Mouse (Mus musculus) CD4-positive, CD25-positive, alpha-beta regulatory T cell, adult 4 months (primary cell): ENCODE data around the gene Myom1. TPM values are rescaled to one million over a fixed set of nuclear protein-coding genes. Genes with fewer than 3 reads are reported as not detected.

Experiments
- ATAC-seq: one replicate; pipeline ENCODE4 v1.8.0; 2017
- polyA plus RNA-seq, 2 experiments: library from polyadenylated mRNA; unstranded; fragments of 100-300 nt; shearing (Covaris generic); gene quantifications; one replicate each; pipeline ENCODE4 v1.2.1; 2017

Gene Myom1
- polyA plus RNA-seq, 2 experiments from 2014 or later = 0.28 to 1.6 TPM

DNA sequence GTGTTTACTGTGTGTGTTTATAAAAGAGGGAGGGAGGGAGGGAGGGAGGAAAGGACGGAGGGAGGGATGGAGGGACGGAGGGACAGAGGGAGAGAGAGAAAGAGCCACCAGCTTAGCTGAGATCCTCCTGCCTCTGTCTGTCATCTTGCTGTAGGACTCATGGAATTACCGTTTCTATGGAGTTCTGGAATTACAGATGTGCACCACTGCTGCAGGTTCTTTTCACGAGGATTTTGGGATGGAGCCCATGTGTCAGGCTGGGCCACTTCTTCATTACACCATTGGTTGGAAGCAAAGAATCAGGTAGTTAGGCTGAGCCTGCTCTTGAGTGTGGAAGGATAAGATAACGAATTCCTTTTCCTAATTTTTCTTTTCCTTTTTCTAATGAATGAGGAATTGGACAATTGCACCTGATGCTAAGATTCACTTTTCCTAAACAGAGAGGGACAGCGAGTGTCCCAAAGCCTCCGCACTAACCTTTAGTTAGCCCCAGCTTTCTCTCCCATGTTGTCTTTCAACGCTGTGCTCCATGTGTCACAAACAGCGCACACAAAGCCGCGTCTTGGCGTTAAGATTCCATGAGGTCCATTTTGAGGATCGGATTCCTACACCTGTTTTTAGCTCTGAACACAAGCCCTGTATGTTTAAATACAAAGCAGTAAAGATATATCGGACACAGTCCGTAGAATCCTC lies 16.3 kb downstream of the Myom1 start:
- ATAC-seq = no peak

DNA sequence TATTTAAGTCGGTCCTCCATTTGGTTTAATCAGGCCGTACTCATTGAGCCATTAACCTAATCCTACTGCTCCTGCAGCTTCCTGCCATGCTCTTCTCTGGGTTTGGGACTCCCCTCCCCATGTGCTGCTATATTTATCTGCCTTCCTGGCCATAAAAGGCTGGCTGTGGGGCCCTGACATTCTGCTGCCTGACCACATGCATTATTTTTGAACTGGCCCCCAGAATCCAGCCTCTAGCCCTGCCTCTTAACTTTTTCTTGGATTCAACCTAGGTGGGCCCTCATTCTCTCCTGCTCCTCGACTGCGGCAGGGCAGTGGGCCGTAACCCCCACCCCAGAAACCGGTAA lies 16.8 kb downstream of the Myom1 start:
- ATAC-seq = no peak

DNA sequence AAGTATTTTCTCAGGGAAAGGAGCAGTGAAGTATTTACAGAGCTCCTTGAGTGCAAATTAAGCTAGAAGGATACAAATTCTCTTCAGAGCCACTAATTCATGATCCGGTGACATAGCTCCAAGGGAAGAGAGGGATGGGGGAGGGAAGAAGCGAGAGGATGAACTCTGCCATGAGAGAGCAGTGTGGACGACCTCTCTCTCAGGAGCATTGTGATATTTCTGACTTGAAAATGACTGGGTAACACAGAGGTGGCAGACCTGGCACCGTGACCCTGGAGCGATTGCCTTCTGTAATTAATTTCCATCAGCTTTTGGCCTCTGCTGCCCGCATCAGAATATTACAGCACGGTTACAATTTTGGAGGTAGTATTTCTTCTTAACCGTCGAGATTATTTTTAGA lies 17.4 kb downstream of the Myom1 start:
- ATAC-seq = no peak

DNA sequence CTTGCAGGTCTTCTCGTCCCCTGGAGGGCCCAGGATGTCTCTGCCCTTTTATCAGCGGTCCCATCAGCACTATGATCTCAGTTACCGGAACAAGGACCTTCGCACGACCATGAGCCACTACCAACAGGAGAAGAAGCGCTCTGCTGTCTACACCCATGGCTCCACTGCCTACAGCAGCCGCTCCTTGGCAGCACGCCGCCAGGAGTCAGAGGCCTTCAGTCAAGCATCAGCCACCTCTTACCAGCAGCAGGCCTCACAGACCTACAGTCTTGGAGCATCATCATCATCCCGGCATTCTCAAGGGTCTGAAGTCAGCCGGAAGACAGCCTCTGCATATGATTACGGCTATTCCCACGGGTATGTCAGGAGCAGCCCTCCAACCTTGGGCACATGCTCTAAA lies 20.4 kb downstream of the Myom1 start:
- ATAC-seq = no peak

DNA sequence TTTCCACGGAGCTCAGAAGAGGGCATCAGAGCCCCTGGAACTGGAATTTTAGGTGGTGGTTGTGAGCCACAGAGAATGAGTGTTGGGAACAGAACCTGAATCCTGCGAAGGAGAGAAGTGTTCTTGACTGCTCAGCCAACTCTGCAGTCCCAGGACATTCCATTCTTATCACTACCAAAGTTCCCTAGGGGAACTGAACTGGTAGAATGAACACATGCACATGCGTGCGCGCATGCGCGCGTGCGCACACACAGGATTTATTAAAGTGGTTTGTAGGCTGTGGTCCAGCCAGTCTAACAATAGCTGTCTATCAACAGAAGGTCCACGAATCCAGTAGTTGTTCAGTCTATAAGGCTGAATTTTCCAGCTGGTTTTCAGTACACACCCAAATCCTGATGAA lies 21.6 kb downstream of the Myom1 start:
- no peak for ATAC-seq

DNA sequence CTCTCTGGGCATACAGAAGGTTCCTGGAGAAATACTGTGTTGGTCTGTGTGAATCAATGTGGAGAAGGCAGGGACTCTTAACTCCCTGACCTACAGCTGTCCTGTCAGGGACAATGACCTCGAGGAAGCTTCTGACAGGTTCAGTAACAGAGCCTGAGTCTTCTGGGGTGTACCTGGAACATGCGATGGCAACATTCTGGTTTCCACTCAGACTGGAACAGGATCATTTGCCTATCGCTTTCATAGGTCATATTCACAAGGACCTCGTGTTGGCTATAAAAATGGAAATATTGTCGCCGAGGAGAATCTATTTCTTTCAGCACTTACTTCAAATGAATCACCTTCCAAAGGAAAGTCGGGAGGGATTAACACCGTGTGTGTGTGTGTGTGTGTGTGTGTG lies 23.5 kb downstream of the Myom1 start:
- no peak for ATAC-seq

DNA sequence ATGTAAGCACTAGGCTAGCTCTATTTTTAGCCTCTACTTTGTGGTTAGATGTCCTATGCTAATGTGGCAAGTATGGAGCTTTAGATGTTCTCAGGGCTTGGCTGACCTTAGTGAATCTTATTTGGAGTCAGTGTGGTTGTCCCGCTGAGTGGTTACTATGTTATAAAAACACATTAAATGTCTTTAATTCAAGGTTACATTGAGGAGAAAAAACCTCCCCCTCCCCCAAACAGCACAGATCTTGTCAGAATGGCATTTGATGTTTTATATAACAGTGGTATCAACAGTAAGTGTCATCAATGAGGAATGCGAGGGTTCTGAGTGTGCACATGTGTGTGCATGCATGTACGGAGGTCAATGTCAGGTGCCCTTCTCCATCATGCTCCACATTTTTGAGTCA lies 24.8 kb downstream of the Myom1 start:
- no peak for ATAC-seq

DNA sequence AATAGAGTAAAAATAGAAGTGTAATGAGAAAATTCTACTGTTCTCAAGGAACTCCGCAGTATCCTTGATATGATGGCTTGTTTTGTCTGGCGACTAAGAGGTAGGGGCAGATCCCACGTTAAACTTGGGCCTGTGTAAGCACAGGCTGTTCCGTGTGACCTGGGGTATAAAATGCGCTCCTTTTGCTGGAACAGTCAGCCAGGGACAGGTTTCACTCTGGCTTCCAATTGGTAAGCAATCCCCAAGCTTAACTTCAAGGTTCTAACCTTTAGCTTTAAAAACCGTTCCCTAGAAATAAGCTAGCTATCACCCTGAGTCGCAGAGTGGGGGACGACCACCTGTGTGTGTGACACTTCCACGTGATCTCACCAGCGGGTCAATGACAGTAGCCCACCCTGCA lies 30.3 kb downstream of the Myom1 start:
- ATAC-seq = no peak

DNA sequence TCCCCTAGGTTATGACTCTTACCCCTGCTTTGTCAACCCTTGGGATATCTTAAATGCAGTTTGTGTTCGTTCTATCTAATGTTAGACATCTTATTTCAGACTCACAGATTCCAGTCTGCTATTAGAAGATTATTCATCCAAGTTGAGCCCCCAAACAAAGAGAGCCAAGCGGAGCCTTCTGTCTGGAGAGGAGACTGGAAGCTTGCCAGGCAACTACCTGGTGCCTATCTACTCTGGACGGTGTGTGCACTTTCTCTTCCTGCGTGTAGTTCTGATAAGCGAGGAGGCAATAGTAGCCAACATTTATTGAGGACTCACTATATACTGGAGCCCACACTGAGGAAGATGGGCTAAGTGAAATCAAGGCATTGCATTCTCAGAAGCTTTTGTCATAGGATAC lies 32.0 kb downstream of the Myom1 start:
- ATAC-seq = no peak

DNA sequence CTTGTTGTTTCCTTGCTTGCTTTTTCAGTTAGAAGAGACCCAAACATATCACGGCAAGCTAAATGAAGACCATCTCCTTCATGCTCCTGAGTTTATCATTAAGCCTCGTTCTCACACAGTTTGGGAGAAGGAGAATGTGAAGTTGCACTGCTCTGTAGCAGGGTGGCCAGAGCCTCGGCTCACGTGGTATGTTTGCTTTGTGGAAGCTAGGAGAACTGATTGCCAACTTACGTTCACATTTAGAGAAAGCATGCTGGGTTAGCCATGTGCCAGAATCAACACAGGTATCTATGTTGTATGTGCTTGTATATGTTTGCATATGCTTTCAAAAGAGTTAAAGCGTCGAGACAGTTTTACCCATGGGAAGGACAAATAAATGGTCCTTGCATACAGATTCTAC lies 34.8 kb downstream of the Myom1 start:
- ATAC-seq = no peak

DNA sequence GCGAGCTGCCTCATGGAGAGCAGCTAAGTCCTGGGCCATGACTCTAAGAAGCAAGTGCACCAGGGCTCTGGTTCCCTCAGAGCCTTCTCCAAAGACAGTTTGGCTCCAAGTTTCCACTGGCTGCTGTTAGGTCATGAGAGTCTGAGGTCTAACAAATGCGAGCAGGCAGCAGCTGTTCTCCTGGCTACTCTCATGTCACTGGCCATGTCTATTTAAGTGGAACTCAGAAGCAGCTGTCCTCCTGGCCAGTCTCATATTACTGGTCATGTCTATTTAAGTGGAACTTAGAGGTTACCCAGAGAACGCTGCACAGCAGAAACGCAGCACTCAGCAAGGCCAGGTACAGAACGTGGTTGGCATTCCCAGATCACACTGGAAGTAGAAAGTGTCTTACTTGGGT lies 36.4 kb downstream of the Myom1 start:
- ATAC-seq = no peak

DNA sequence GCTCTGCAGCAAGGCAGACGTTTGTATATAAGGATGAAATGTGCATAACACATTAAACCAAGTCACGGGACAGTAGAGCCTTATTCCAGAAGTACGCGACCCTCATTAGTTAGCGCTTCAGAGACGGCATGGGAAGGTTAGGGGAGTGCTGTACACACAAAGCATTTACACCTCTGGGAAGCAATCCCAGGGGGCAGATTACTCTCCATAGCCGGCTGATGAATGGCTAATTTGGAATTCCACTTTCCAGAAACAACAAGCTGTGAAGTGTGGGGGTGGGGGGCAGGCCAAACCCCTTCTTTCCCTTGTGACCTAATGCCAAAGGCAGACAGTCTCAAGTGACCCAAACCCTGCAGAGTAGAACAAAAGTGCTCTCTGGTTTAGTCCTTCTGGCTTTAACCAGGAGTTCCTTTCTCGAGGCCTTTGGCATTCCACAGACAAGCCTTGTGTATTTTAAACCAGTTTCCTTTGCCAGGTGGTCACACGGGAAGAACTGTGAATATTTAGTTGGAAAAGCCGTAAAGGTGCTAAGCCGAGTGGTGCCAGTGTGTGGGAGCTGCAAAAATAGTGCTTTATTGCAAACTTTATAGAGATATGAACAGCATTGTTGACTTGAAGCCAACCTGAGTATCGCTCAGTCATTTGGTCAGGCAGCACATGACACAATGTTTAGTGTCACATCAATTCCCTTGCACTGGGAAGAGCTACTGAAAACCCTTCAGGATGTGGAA lies 37.6 kb downstream of the Myom1 start:
- no peak for ATAC-seq

DNA sequence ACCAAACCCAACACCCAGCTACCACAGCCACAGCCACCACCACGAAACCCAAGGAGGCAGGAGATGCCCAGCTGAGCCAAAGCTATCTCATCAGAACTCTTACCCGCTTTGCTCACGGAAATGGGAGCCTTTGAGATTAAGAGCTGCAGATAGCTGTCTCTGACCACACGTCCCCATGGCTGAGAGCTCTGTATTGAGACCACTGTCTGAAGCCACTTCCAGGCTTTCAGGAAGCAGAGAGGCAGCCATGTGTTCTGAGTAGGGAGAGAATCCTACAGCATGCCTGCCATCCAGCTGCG lies 38.1 kb downstream of the Myom1 start:
- ATAC-seq = no peak

DNA sequence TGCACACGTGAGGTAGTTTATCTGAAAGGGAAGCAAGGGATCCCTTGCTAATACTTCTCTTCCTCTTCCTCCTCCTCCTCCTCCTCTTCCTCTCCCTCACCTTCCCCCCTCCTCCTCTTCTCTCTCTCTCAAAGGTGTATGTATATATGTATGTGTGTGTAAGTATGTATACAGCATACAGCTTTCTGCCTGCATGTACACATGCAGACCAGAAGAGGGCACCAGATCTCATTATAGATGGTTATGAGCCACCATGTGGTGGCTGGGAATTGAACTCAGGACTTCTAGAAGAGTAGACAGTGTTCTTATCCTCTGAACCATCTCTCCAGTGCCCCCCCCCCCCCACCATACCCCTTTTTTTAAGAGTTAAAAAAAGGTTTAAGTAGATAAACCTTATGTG lies 40.2 kb downstream of the Myom1 start:
- ATAC-seq = no peak

DNA sequence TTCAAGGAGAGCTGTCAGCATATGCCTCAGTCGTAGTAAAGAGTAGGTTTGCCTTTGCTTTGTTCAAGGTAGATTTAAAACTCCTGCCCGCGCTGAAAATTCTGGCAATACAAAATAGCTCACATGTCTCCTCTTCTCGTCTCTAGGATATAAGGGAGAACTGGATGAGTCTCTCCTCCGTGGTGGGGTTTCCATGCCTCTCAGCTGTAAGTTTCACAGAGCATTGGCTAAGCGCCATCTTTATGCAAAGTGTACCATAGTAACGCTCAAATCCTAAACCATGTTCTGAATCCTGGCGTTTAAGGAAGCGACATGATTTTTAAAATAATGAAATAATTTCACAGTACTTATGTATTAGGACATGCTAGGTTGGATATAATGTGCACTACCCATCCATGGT lies 43.2 kb downstream of the Myom1 start:
- no peak for ATAC-seq

DNA sequence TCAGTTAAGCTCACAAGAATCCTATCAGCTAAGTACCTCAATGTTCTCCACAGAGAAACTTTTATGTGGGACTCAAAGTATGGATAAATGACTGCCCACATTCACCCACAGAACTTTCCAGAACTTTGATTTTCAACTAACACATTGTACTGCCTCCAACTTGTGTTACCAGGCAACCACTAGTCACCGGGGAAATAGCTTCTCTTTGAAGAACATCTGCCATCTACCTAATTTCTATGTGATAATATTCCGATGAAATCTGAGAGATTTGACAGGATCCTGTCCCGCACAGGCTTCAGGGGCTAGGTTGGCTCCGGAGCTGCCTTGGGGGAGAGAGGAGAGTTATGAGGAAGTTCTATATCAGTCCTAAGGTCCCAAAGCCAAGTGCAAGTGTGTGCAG lies 44.4 kb downstream of the Myom1 start:
- no peak for ATAC-seq

DNA sequence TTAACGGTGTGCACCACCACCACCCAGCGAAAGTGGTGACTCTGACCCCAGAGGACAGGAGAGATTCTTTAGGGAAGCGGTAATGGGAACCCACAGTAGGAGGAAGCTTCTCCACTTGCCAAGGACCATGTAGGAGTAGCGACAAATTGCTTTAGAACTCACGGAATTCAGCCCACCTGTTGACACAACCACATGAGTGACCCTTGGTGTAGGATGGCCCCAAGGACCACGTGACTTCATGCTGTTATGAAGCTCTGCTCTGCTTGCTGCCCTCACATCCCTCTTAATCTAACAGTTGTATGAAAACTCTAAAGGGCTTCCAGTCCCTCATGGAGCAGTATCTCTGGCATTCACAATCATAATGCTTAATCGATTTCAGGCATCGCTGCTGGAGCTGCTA lies 46.9 kb downstream of the Myom1 start:
- ATAC-seq = no peak

DNA sequence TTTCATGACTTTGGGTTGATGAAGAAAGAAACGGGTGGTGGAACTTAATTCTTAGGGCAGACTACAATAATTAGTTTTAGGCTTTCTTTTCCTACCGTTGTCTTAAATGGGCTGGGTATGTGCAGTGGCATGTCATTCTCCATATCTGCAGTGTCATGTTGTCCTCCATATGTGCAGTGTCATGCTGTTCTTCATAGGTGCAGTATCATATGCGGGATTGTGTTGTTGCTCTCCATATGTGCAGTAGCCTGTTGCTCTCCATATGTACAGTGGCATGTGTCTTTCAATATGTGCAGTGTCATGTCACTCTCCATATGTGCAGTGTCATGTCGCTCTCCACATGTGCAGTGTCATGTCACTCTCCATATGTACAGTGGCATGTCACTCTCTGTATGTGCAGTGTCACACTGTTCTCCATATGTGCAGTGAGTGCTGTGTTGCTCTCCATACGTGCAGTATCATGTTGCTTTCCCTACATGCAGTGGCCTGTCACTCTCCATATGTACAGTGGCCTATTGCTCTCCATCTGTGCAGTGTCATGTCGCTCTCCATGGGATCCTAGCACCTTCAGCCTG lies 50.8 kb downstream of the Myom1 start:
- ATAC-seq = no peak

DNA sequence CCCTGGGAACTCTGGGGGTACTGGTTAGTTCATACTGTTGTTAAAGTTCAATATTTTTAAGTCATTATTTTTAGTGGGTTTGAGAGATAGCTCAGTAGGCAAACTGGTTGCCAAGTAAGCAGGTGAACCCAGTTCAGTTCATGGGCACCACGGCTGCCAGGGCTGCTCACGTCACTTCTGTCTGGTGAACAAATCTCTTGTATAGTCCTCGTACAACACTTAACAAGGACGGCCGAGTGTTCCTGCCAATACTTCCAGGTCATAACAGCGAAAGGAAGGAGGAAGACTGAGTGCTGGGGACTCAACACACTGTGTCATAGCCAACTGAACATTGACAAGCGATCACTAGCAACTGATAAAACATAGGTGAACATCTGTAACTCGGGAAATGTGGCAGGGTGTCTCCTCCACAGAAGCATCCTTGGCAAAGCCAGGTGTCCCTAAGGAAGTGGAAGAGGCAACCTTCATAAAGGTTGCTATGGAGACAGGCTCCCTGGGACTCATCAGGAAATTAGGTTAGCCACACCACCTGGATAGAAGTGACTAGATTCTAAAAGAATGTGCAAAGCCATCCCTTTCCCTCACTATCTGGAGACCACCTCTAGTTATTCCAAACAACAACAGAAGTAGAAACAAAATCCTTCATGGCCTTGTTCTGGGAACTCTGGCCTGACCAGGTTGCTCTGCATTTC lies 52.9 kb downstream of the Myom1 start:
- no peak for ATAC-seq

DNA sequence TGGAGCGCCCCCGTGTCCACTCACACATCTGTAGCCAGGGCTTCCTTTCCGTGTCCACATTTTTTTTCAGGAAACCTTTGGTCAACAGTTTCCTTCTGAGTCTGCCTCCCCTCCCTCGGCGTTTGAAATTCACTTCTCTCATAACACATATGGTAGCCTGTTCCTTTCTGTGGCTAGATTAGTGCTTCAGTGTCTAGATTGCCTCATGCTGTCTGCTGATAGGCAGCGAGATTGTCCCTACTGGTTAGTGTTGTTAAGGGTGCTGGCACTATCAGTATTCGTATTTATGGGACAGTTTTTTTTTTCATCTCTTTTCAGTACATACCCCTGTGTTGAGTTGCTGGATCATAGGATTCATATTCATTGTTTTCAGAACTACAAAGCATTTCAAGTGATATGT lies 54.0 kb downstream of the Myom1 start:
- no peak for ATAC-seq

DNA sequence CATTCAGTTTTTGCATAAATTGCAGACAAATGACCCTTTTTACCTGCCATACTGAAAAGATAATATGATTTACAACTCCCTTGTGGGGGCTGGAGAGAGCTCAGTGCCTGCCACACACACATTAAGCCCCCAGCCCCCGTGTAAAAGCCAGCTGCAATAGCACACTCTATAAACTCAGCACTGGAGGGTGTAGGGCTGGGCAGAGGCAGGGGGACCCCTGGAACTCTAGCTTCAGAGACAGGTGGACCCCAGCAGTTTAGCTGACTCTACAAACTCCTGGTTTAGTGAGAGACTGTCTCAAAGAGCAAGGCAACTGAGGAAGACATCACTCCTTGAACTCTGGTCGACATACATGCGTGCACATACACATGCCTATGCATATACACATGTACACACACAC lies 55.3 kb downstream of the Myom1 start:
- ATAC-seq = no peak

DNA sequence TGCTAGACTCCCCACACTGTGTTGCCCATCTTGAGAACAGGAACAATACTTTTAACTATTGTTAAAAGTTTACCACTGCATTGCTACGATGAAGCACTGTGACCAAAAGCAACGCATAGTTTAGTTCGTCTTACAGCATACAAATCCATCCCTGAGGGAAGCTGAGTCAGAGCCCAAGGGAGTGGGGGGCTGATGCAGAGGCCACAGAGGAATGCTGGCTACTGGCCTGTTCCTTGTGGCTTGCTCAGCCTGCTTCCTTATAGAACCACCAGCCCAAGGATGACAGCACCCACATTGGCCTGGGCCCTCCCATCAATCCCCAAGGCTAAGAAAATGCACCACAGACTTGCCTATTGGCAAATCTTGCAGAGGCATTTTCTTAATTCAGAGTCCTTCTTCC lies 56.8 kb downstream of the Myom1 start:
- no peak for ATAC-seq

DNA sequence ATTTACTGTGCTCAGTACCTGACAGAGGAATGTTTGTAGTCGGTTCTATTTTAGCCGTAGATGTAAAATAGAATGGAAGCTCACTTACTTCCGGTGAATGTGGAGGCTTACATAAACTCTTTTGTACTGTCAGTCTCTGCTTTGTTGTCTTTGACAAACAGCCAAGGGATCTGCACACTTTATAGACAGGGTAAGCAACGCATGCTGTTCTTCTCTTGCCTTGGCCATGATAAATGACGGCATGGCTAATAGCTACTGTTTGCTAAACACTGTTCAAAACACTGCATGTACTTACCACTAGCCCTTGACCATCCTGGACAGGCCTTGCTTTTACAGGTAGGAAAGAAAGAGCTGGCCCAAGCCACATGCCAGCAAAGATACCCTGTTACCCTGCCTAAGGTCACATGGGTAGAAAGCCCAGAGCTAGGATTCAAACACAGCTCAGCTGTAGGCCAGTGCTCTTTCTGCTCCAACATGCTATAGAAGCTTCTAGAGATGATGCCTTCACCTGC lies 59.7 kb downstream of the Myom1 start:
- no peak for ATAC-seq
